Mouse (Mus musculus): ENCODE data around the gene Hnrnpdl. TPM values are rescaled to one million over a fixed set of nuclear protein-coding genes. Genes with fewer than 3 reads are reported as not detected.

Gene Hnrnpdl
- polyA plus RNA-seq, 1 experiment = 13.3 TPM

- H3K36me3 ChIP-seq (ENCODE audit: control insufficient read depth) = peaks cover 14% of the 10 kb centered on the region
- no peaks in the 10 kb centered on the region for H3K27me3 ChIP-seq (ENCODE audit: control insufficient read depth)
- H3K4me3 ChIP-seq (replicated peaks) = no peak overlapping the region
- H3K4me1 ChIP-seq (ENCODE audit: control insufficient read depth) = peaks cover 22% of the 10 kb centered on the region
- no peaks in the 10 kb centered on the region; the same call in 1 of the 2 replicates for H3K9me3 ChIP-seq (ENCODE audit: control insufficient read depth, low read length)
- TF ChIP-seq GATA1 (IDR thresholded peaks at IDR 0.05; ENCODE audit: low read length) (no peak), TAL1 (IDR thresholded peaks at IDR 0.05; ENCODE audit: low read length) (no peak)
These were observed 13.3 kb upstream of the Hnrnpdl start for GRCm38 (mm10) chr5:100052728-100053127.

DNA sequence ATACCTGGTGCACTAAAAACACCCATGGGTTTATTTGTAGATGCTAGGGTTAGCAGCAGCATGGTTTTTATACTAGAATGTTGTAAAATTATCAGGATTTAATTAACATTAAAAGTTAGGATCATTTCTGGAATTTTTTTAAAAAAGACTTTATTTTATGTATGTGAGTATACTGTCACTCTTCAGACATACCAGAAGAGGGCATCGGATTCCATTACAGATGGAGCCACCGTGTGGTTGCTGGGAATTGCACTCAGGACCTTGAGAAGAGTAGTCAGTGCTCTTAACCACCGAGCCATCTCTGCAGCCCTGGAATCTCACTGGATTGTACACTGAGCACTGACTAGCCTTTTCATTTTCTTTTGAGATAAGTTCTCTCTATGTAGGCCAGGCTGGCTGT is 10.4 kb upstream of the Hnrnpdl start:
- TF ChIP-seq GATA1 (IDR thresholded peaks at IDR 0.05; ENCODE audit: low read length) = no peak
- TF ChIP-seq TAL1 (IDR thresholded peaks at IDR 0.05; ENCODE audit: low read length) = no peak
- Histone ChIP-seq H3K36me3 (ENCODE audit: control insufficient read depth) (peaks cover 14% of the 10 kb centered on the region), H3K4me1 (ENCODE audit: control insufficient read depth) (peaks cover 9% of the 10 kb centered on the region), H3K9me3 (ENCODE audit: control insufficient read depth, low read length) (no peaks in the 10 kb centered on the region; the same call in 1 of the 2 replicates), H3K27me3 (ENCODE audit: control insufficient read depth) (no peaks in the 10 kb centered on the region), H3K4me3 (replicated peaks) (no peak overlapping the region)

DNA sequence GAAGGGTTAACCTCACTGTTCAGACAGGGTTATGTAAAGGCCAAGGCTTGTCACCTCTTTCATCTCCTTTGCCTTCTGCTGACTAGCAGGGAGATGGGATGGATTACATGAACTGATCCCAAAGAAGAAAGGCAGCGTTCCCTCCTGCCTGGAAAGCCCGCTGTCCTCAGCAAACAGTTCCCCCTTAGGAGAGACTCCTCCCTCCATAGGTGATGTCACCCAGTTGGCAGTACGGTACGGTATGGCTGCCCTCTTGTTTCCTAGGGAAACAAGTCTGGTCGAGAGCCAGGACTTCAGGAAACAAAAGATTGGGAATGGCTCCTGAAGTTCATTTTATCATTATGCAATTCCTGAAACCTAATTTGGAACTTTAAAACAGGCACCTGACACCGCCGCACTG is 8.4 kb upstream of the Hnrnpdl start:
- H3K27me3 ChIP-seq (ENCODE audit: control insufficient read depth) = no peaks in the 10 kb centered on the region
- no peak overlapping the region for H3K4me3 ChIP-seq (replicated peaks)
- H3K9me3 ChIP-seq (ENCODE audit: control insufficient read depth, low read length) = no peaks in the 10 kb centered on the region; the same call in 1 of the 2 replicates
- H3K4me1 ChIP-seq (ENCODE audit: control insufficient read depth) = peaks cover 5% of the 10 kb centered on the region
- TF ChIP-seq TAL1 (IDR thresholded peaks at IDR 0.05; ENCODE audit: low read length) (no peak), GATA1 (IDR thresholded peaks at IDR 0.05; ENCODE audit: low read length) (no peak)
- H3K36me3 ChIP-seq (ENCODE audit: control insufficient read depth) = peaks cover 12% of the 10 kb centered on the region

GRCm38 (mm10) chr5:100047143-100047640 is 7.7 kb upstream of the Hnrnpdl start:
- Histone ChIP-seq H3K4me3 (replicated peaks) (no peak overlapping the region), H3K27me3 (ENCODE audit: control insufficient read depth) (no peaks in the 10 kb centered on the region), H3K4me1 (ENCODE audit: control insufficient read depth) (peaks cover 5% of the 10 kb centered on the region), H3K36me3 (ENCODE audit: control insufficient read depth) (peaks cover 10% of the 10 kb centered on the region), H3K9me3 (ENCODE audit: control insufficient read depth, low read length) (no peaks in the 10 kb centered on the region)
- TF ChIP-seq GATA1 (IDR thresholded peaks at IDR 0.05; ENCODE audit: low read length) (no peak), TAL1 (IDR thresholded peaks at IDR 0.05; ENCODE audit: low read length) (no peak)

- TF ChIP-seq GATA1 (IDR thresholded peaks at IDR 0.05; ENCODE audit: low read length) (no peak), TAL1 (IDR thresholded peaks at IDR 0.05; ENCODE audit: low read length) (no peak)
- H3K4me1 ChIP-seq (ENCODE audit: control insufficient read depth) = peaks cover 15% of the 10 kb centered on the region
- no peak overlapping the region for H3K4me3 ChIP-seq (replicated peaks)
- peaks cover 8% of the 10 kb centered on the region for H3K36me3 ChIP-seq (ENCODE audit: control insufficient read depth)
- no peaks in the 10 kb centered on the region for H3K27me3 ChIP-seq (ENCODE audit: control insufficient read depth)
- no peaks in the 10 kb centered on the region for H3K9me3 ChIP-seq (ENCODE audit: control insufficient read depth, low read length)
These were observed 6.6 kb upstream of the Hnrnpdl start for GRCm38 (mm10) chr5:100046096-100046495.

- Histone ChIP-seq H3K4me3 (replicated peaks) (no peak overlapping the region), H3K9me3 (ENCODE audit: control insufficient read depth, low read length) (no peaks in the 10 kb centered on the region), H3K36me3 (ENCODE audit: control insufficient read depth) (peaks cover 3% of the 10 kb centered on the region), H3K4me1 (ENCODE audit: control insufficient read depth) (peaks cover 27% of the 10 kb centered on the region), H3K27me3 (ENCODE audit: control insufficient read depth) (no peaks in the 10 kb centered on the region)
- TF ChIP-seq GATA1 (IDR thresholded peaks at IDR 0.05; ENCODE audit: low read length) (no peak), TAL1 (IDR thresholded peaks at IDR 0.05; ENCODE audit: low read length) (no peak)
These were observed 5.2 kb upstream of the Hnrnpdl start for GRCm38 (mm10) chr5:100044621-100045020.

- Histone ChIP-seq H3K9me3 (ENCODE audit: control insufficient read depth, low read length) (no peaks in the 10 kb centered on the region), H3K27me3 (ENCODE audit: control insufficient read depth) (no peaks in the 10 kb centered on the region), H3K4me3 (replicated peaks) (no peak overlapping the region), H3K4me1 (ENCODE audit: control insufficient read depth) (peaks cover 32% of the 10 kb centered on the region), H3K36me3 (ENCODE audit: control insufficient read depth) (peaks cover 3% of the 10 kb centered on the region)
- TF ChIP-seq TAL1 (IDR thresholded peaks at IDR 0.05; ENCODE audit: low read length) = no peak
These were observed 4.6 kb upstream of the Hnrnpdl start for GRCm38 (mm10) chr5:100044030-100044429.

DNA sequence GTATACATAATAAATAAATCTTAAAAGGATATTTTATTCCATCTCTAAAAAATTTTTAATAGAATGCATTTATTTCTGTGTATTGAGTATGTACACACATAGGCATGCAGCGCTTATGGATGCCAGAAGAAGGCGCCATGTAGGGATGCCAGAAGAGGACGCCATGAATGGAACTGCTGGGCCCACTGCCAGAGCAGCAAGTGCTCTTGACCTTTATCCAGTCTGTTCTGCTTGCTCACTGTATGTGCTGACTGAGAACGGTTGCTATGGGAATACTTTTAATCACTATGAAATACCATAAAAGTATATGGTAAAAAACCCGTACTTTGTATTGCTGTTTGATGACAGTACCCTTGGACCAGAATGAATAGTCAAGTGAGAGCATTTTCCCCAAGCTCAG is 3.9 kb upstream of the Hnrnpdl start:
- peaks cover 33% of the 10 kb centered on the region for H3K4me1 ChIP-seq (ENCODE audit: control insufficient read depth)

GRCm38 (mm10) chr5:100042467-100042866 is 3.0 kb upstream of the Hnrnpdl start:
- Histone ChIP-seq H3K27me3 (ENCODE audit: control insufficient read depth) (no peaks in the 10 kb centered on the region), H3K4me1 (ENCODE audit: control insufficient read depth) (peaks cover 35% of the 10 kb centered on the region), H3K4me3 (replicated peaks) (no peak overlapping the region), H3K36me3 (ENCODE audit: control insufficient read depth) (peaks cover 10% of the 10 kb centered on the region), H3K9me3 (ENCODE audit: control insufficient read depth, low read length) (no peaks in the 10 kb centered on the region)
- TF ChIP-seq GATA1 (IDR thresholded peaks at IDR 0.05; ENCODE audit: low read length) (no peak), TAL1 (IDR thresholded peaks at IDR 0.05; ENCODE audit: low read length) (no peak)

More for the DNA sequence above, 3.9 kb upstream of the Hnrnpdl start:
- Histone ChIP-seq H3K9me3 (ENCODE audit: control insufficient read depth, low read length) (no peaks in the 10 kb centered on the region), H3K36me3 (ENCODE audit: control insufficient read depth) (peaks cover 3% of the 10 kb centered on the region), H3K27me3 (ENCODE audit: control insufficient read depth) (no peaks in the 10 kb centered on the region), H3K4me3 (replicated peaks) (no peak overlapping the region)
- TF ChIP-seq GATA1 (IDR thresholded peaks at IDR 0.05; ENCODE audit: low read length) = no peak
- TF ChIP-seq TAL1 (IDR thresholded peaks at IDR 0.05; ENCODE audit: low read length) = no peak

- H3K4me3 ChIP-seq (replicated peaks) = peak overlapping the region; percentile 20
- H3K27me3 ChIP-seq (ENCODE audit: control insufficient read depth) = no peaks in the 10 kb centered on the region
- TF ChIP-seq TAL1 (IDR thresholded peaks at IDR 0.05; ENCODE audit: low read length) (no peak), GATA1 (IDR thresholded peaks at IDR 0.05; ENCODE audit: low read length) (no peak)
- peaks cover 22% of the 10 kb centered on the region for H3K36me3 ChIP-seq (ENCODE audit: control insufficient read depth)
- no peaks in the 10 kb centered on the region for H3K9me3 ChIP-seq (ENCODE audit: control insufficient read depth, low read length)
- peaks cover 47% of the 10 kb centered on the region for H3K4me1 ChIP-seq (ENCODE audit: control insufficient read depth)
These were observed 1.8 kb upstream of the Hnrnpdl start for GRCm38 (mm10) chr5:100041272-100041671.
